Comparison of ENCODE assay signal across 18 mouse cellular contexts in genomic region chr2:152923621-152924020, GRCm38 (mm10). TPM values are rescaled to one million over a fixed set of nuclear protein-coding genes. Genes with fewer than 3 reads are reported as not detected.
DNase-seq lines count a peak whose midpoint lies in the region; ATAC-seq lines count a peak whose summit lies in the region.
"Had no signal": no experiment of that assay in that cellular context is flagged by ENCODE, and none has a peak within 500 bp of the region (broad histone marks: within the 10 kb centered on the region; RNA-seq: fewer than 3 reads in every experiment).

No protein-coding gene starts in this region.

- DNase-seq in forebrain, embryonic 14.5 days (ENCODE audit: low spot score): peak; percentile 44
- DNase-seq in left cerebral cortex, postnatal 4 days: peak; percentile 70
- no peak for DNase-seq in left cerebral cortex, postnatal 36 days (ENCODE audit: low spot score in 2 of 2)
- peak; percentile 63 to 70 for DNase-seq in cerebellum, postnatal 36 days
- no peak for DNase-seq in adrenal gland, adult (ENCODE audit: inconsistent age in 2 of 2, low spot score in 1 of 2)
- no peak for DNase-seq in gastrocnemius, postnatal 4 days (ENCODE audit: low spot score in 2 of 2)
- DNase-seq: adrenal gland, adult 8-10 months; kidney, adult 2 months; lung, postnatal 14 days had no signal

- WGBS in forebrain, embryonic 14.5 days: 49% methylated on average over 3 of the region's 3 CpGs
- WGBS in forebrain, embryonic 13.5 days: 68% methylated on average over 3 of the region's 3 CpGs
- 78% methylated on average over 3 of the region's 3 CpGs for WGBS in intestine, embryonic 16.5 days

- no peaks in the 10 kb centered on the region for H3K27me3 ChIP-seq in forebrain, embryonic 14.5 days (replicated peaks; ENCODE audit: control insufficient read depth, insufficient read depth, low read length)
- no peaks in the 10 kb centered on the region for H3K27me3 ChIP-seq in forebrain, embryonic 13.5 days
- H3K27me3 ChIP-seq in intestine, embryonic 16.5 days (replicated peaks; ENCODE audit: control insufficient read depth, insufficient read depth, low read length): no peaks in the 10 kb centered on the region
- H3K27me3 ChIP-seq: embryonic facial prominence, embryonic 12.5 days had no signal

- ATAC-seq in forebrain, embryonic 14.5 days: peak; percentile 37; the same call in 1 of the 2 replicates
- ATAC-seq in forebrain, embryonic 13.5 days: no peak; the same call in 1 of the 2 replicates
- ATAC-seq in intestine, embryonic 16.5 days: no peak

- H3K4me1 ChIP-seq in forebrain, embryonic 14.5 days (ENCODE audit: control insufficient read depth, insufficient read depth, low read length): no peaks in the 10 kb centered on the region
- H3K4me1 ChIP-seq in forebrain, embryonic 13.5 days: peaks cover 9% of the 10 kb centered on the region
- peaks cover 19% of the 10 kb centered on the region for H3K4me1 ChIP-seq in intestine, embryonic 16.5 days (ENCODE audit: control insufficient read depth, insufficient read depth, low read length)

- H3K36me3 ChIP-seq in forebrain, embryonic 14.5 days (ENCODE audit: control insufficient read depth, insufficient read depth, low read length): no peaks in the 10 kb centered on the region
- H3K36me3 ChIP-seq in forebrain, embryonic 13.5 days (ENCODE audit: poor library complexity, severe bottlenecking): no peaks in the 10 kb centered on the region
- no peaks in the 10 kb centered on the region for H3K36me3 ChIP-seq in intestine, embryonic 16.5 days (ENCODE audit: control insufficient read depth, insufficient read depth, low read length)
- H3K36me3 ChIP-seq: embryonic facial prominence, embryonic 12.5 days; forebrain, embryonic 12.5 days had no signal

- H3K4me3 ChIP-seq in forebrain, embryonic 14.5 days (ENCODE audit: low read depth, low read length): no peak overlapping the region
- no peak overlapping the region for H3K4me3 ChIP-seq in forebrain, embryonic 13.5 days
- no peak overlapping the region for H3K4me3 ChIP-seq in intestine, embryonic 16.5 days (ENCODE audit: low read length)
- H3K4me3 ChIP-seq: embryonic facial prominence, embryonic 12.5 days; forebrain, embryonic 12.5 days had no signal

- no peak overlapping the region for H3K27ac ChIP-seq in forebrain, embryonic 14.5 days (ENCODE audit: low read depth, low read length)
- H3K27ac ChIP-seq in forebrain, embryonic 13.5 days: no peak overlapping the region
- no peak overlapping the region for H3K27ac ChIP-seq in intestine, embryonic 16.5 days (ENCODE audit: low read length)
- H3K27ac ChIP-seq: embryonic facial prominence, embryonic 12.5 days; forebrain, embryonic 12.5 days; liver, embryonic 14.5 days had no signal

- H3K9ac ChIP-seq in forebrain, embryonic 14.5 days (ENCODE audit: low read length): no peak overlapping the region
- H3K9ac ChIP-seq in forebrain, embryonic 13.5 days: no peak overlapping the region
- H3K9ac ChIP-seq in intestine, embryonic 16.5 days (ENCODE audit: low read depth, low read length): no peak overlapping the region
- H3K9ac ChIP-seq: embryonic facial prominence, embryonic 12.5 days; forebrain, embryonic 12.5 days; liver, embryonic 14.5 days had no signal

- H3K4me2 ChIP-seq in forebrain, embryonic 14.5 days (ENCODE audit: low read length): no peak overlapping the region
- H3K4me2 ChIP-seq in forebrain, embryonic 13.5 days: no peak overlapping the region
- H3K4me2 ChIP-seq in intestine, embryonic 16.5 days (ENCODE audit: low read depth, low read length): no peak overlapping the region
- H3K4me2 ChIP-seq: embryonic facial prominence, embryonic 12.5 days; forebrain, embryonic 12.5 days; heart, embryonic 11.5 days had no signal

- H3K9me3 ChIP-seq in forebrain, embryonic 14.5 days (replicated peaks; ENCODE audit: control insufficient read depth, low read length): no peaks in the 10 kb centered on the region
- H3K9me3 ChIP-seq in forebrain, embryonic 13.5 days (replicated peaks): no peaks in the 10 kb centered on the region
- H3K9me3 ChIP-seq in intestine, embryonic 16.5 days (ENCODE audit: control insufficient read depth, low read length): no peaks in the 10 kb centered on the region
- H3K9me3 ChIP-seq: embryonic facial prominence, embryonic 12.5 days; forebrain, embryonic 12.5 days had no signal

- intact Hi-C loops in left cerebral cortex, postnatal 4 days (cut with DNase I): no loop called here
- intact Hi-C loops in left cerebral cortex, postnatal 36 days (cut with DNase I): no loop called here

RNA-seq across cellular contexts. Expression of gene Foxs1, which starts 9.4 kb away (rescaled TPM):
- polyA plus RNA-seq in forebrain, embryonic 14.5 days (2014; fragmentation: Nextera tagmentation; extraction: Ambion mirVana): 4.0 TPM in 2 replicates
- 2.7 and 2.9 TPM in 2 replicates for polyA plus RNA-seq in forebrain, embryonic 13.5 days (2015; fragmentation: Nextera tagmentation; extraction: Ambion mirVana)
- total RNA-seq in left cerebral cortex, postnatal 4 days (2021): 1 to 10 TPM; 1.6 TPM
- under 1 TPM; 0.49 to 0.50 TPM for total RNA-seq in left cerebral cortex, postnatal 36 days (2021)
- 1 to 10 TPM; 5.4 to 7.3 TPM for total RNA-seq in gastrocnemius, postnatal 4 days (2021)
- polyA plus RNA-seq in intestine, embryonic 16.5 days (2015; fragmentation: Nextera tagmentation; extraction: Ambion mirVana): 2.8 and 3.7 TPM in 2 replicates

RNA-seq across cellular contexts. Expression of gene Mylk2, which starts 12.5 kb away (rescaled TPM):
- polyA plus RNA-seq in forebrain, embryonic 14.5 days (2014; fragmentation: Nextera tagmentation; extraction: Ambion mirVana): not detected in 2 replicates
- polyA plus RNA-seq in forebrain, embryonic 13.5 days (2015; fragmentation: Nextera tagmentation; extraction: Ambion mirVana): not detected in 2 replicates
- not detected for total RNA-seq in left cerebral cortex, postnatal 4 days (2021)
- not detected for total RNA-seq in left cerebral cortex, postnatal 36 days (2021)
- total RNA-seq in gastrocnemius, postnatal 4 days (2021): 100 to 1,000 TPM in 1 of 2 experiments, 10 to 100 TPM in 1; 95.7 to 138 TPM
- 0.12 TPM in 1 of 2 replicates, not detected in the other for polyA plus RNA-seq in intestine, embryonic 16.5 days (2015; fragmentation: Nextera tagmentation; extraction: Ambion mirVana)
- total RNA-seq: layer of hippocampus, adult 8-10 months; left cerebral cortex, postnatal 25 days had no signal
- polyA plus RNA-seq: forebrain, embryonic 12.5 days; heart, embryonic 11.5 days; hindbrain, embryonic 11.5 days; liver, embryonic 14.5 days had no signal

RNA-seq across cellular contexts. Expression of gene Dusp15, which starts 27.9 kb away (rescaled TPM):
- 6.4 and 6.6 TPM in 2 replicates for polyA plus RNA-seq in forebrain, embryonic 14.5 days (2014; fragmentation: Nextera tagmentation; extraction: Ambion mirVana)
- polyA plus RNA-seq in forebrain, embryonic 13.5 days (2015; fragmentation: Nextera tagmentation; extraction: Ambion mirVana): 2.5 and 4.1 TPM in 2 replicates
- total RNA-seq in left cerebral cortex, postnatal 4 days (2021): 10 to 100 TPM; 18.3 to 22.2 TPM
- 10 to 100 TPM; 14.7 to 23.6 TPM for total RNA-seq in left cerebral cortex, postnatal 36 days (2021)
- 1 to 10 TPM; 3.6 to 3.8 TPM for total RNA-seq in gastrocnemius, postnatal 4 days (2021)
- 0.13 and 0.27 TPM in 2 replicates for polyA plus RNA-seq in intestine, embryonic 16.5 days (2015; fragmentation: Nextera tagmentation; extraction: Ambion mirVana)

RNA-seq across cellular contexts. Expression of gene Ttll9, which starts 38.7 kb away (rescaled TPM):
- polyA plus RNA-seq in forebrain, embryonic 14.5 days (2014; fragmentation: Nextera tagmentation; extraction: Ambion mirVana): 2.5 and 4.3 TPM in 2 replicates
- 1.7 and 1.8 TPM in 2 replicates for polyA plus RNA-seq in forebrain, embryonic 13.5 days (2015; fragmentation: Nextera tagmentation; extraction: Ambion mirVana)
- total RNA-seq in left cerebral cortex, postnatal 4 days (2021): 1 to 10 TPM; 3.3 to 5.2 TPM
- 1 to 10 TPM; 1.3 to 3.6 TPM for total RNA-seq in left cerebral cortex, postnatal 36 days (2021)
- total RNA-seq in gastrocnemius, postnatal 4 days (2021): not detected
- polyA plus RNA-seq in intestine, embryonic 16.5 days (2015; fragmentation: Nextera tagmentation; extraction: Ambion mirVana): 0.16 and 0.18 TPM in 2 replicates

Comparison
In these comparisons a context has a peak if more than half of its experiments do, and no peak if none do; other contexts are left out.
1. DNase-seq: peak in forebrain, embryonic 14.5 days (single experiment), left cerebral cortex, postnatal 4 days (single experiment) and cerebellum, postnatal 36 days (2 of 2); none in left cerebral cortex, postnatal 36 days (0 of 2), adrenal gland, adult (0 of 2) and gastrocnemius, postnatal 4 days (0 of 2).
2. RNA of gene Mylk2, which starts 12.5 kb away (total RNA-seq): 95.7 to 138 TPM in gastrocnemius, postnatal 4 days; not detected in left cerebral cortex, postnatal 4 days and not detected in left cerebral cortex, postnatal 36 days; every median in the first group is over 10 times any median in the second.